Mouse (Mus musculus) CD4-positive, CD25-positive, alpha-beta regulatory T cell, adult 2 months (primary cell): Measurements from ENCODE around the gene 4930595D18Rik.

Experiments used
- DNase-seq: peaks from one replicate; pipeline ENCODE4 v3.0.0-alpha.2; 2012; ENCODE audit warnings: low read depth, low spot score

4930595D18Rik gene

GRCm38 (mm10) chr12:111137079-111137478, 47.2 kb downstream of the 4930595D18Rik start:
- peak; percentile 46 for DNase-seq

GRCm38 (mm10) chr12:111135953-111136352, 48.3 kb downstream of the 4930595D18Rik start:
- DNase-seq, result no peak

- no peak for DNase-seq
Measured at GRCm38 (mm10) chr12:111134791-111135733, 49.2 kb downstream of the 4930595D18Rik start.

- DNase-seq, result no peak
Measured at GRCm38 (mm10) chr12:111134169-111134568, 50.1 kb downstream of the 4930595D18Rik start.

- DNase-seq, result no peak
Measured at GRCm38 (mm10) chr12:111125666-111126065, 58.6 kb downstream of the 4930595D18Rik start.

- DNase-seq, result no peak
Measured at GRCm38 (mm10) chr12:111124601-111125260, 59.6 kb downstream of the 4930595D18Rik start.

GRCm38 (mm10) chr12:111122332-111122852, 61.9 kb downstream of the 4930595D18Rik start:
- peak; percentile 69 for DNase-seq

- no peak for DNase-seq
Measured at GRCm38 (mm10) chr12:111120976-111121645, 63.2 kb downstream of the 4930595D18Rik start.

- DNase-seq, result no peak
Measured at GRCm38 (mm10) chr12:111119506-111120085, 64.7 kb downstream of the 4930595D18Rik start.

GRCm38 (mm10) chr12:111114593-111114992, 69.7 kb downstream of the 4930595D18Rik start:
- DNase-seq, result no peak

GRCm38 (mm10) chr12:111111176-111111575, 73.1 kb downstream of the 4930595D18Rik start:
- no peak for DNase-seq
